Mouse (Mus musculus) left cerebral cortex, postnatal 25 days (tissue): ENCODE data around the gene Lman1l. TPM values are rescaled to one million over a fixed set of nuclear protein-coding genes. Genes with fewer than 3 reads are reported as not detected.
A peak's percentile ranks its signal among the peaks of the same experiment; 100 is the strongest.

Experiments
- DNase-seq, 2 experiments: peaks; one replicate each; pipeline ENCODE4 v3.0.0; 2022; ENCODE audit warnings: low spot score in 2 of 2, mixed read lengths in 1 of 2
- intact Hi-C: fragments of 180-260 bp; cut with DNase I; formaldehyde crosslinking; loops from one replicate; pipeline ENCODE4 v1.15.1; 2025
- total RNA-seq, 2 experiments: library from RNA; stranded (reverse); gene quantifications; 2 replicates each; pipeline ENCODE4 v1.2.3; 2021

Lman1l gene
- total RNA-seq, 2 experiments from 2014 or later, result not detected

GRCm38 (mm10) chr9:57647286-57648108 is 26.9 kb upstream of the Lman1l start:
- intact Hi-C loops, result no loop called here
- DNase-seq, result no peak

- DNase-seq, result no peak
- intact Hi-C loops, result no loop called here
Observed at GRCm38 (mm10) chr9:57646551-57647103, 26.1 kb upstream of the Lman1l start.

DNA sequence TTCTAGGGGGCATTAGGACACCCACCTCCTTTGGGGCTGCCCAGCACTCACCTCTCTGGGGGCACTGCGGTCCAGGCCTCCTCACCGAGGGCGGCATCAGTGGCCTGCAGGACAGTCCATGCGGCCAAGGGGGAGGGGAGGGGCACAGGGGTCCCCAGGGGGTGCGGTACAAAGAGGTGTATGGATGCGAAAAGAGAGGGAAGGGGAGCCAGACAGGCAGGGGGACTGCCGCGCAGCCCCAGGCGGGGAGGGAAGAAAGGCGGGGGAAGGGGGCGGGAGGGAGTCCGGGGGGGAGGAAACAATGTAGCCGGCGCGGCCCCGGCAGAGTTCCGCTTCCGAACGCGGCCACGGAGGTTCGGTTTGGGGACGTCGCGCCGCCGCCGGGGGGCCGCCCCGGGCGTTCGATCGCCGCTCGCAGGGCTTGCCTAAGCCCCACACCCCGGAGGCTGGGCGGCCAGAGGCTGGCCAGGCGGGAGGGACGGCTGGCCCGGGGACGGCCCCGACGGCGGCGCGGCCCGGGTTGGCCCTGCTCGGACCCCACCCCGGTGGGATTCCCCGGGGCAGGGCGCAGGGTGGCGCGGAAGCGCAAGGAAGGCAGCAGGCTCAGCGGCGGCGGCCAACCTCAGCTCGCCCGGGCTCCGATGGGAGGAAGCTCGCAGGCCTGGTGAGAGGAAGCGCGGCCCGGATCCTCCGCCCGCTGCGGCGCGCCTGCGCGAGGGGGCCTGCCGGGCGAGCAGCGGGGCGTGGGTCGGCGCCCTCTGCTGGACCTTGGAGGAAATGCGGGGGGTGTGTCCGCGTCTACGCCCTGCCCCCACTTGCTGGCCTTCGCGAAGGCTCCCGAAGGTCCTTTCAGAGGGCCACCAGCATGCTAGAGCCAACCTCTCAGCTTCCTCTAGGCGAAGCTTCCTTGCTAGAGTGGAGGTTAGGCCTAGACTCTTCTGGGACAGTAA is 24.6 kb upstream of the Lman1l start:
- DNase-seq, result peak; percentile 91 to 92
- intact Hi-C loops, result loop anchor here (2.0 kb wide), 1 partner anchor 16 kb away; no protein-coding TSS in a partner anchor

GRCm38 (mm10) chr9:57644442-57644943 is 23.9 kb upstream of the Lman1l start:
- DNase-seq, result no peak
- intact Hi-C loops, result loop anchor here (2.0 kb wide), 1 partner anchor 16 kb away; no protein-coding TSS in a partner anchor

DNA sequence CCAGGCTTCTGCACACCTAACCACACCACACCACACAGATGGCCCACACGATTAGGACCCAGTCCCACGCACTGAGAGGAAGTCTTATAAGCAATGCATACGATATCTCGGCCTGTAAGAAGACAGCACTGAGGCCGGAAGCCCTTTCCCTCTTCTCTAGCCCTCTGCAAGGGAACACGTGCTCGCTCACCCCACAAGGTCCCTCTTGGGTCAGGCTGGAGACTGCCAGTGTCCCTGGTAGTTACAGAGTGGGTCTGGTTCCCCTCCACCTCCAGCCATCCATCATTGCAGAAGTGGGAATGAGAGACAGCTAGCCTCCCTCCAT is 23.2 kb upstream of the Lman1l start:
- no peak for DNase-seq
- intact Hi-C loops, result loop anchor here (2.0 kb wide), 1 partner anchor 15 kb away; no protein-coding TSS in a partner anchor

GRCm38 (mm10) chr9:57643169-57643855 is 22.7 kb upstream of the Lman1l start:
- no peak for DNase-seq
- intact Hi-C loops, result no loop called here

GRCm38 (mm10) chr9:57641775-57642550 is 21.4 kb upstream of the Lman1l start:
- DNase-seq, result peak in 1 of 2 experiments; percentile 58
- intact Hi-C loops, result no loop called here

- no peak for DNase-seq
- intact Hi-C loops, result no loop called here
Observed at GRCm38 (mm10) chr9:57641022-57641421, 20.4 kb upstream of the Lman1l start.

DNA sequence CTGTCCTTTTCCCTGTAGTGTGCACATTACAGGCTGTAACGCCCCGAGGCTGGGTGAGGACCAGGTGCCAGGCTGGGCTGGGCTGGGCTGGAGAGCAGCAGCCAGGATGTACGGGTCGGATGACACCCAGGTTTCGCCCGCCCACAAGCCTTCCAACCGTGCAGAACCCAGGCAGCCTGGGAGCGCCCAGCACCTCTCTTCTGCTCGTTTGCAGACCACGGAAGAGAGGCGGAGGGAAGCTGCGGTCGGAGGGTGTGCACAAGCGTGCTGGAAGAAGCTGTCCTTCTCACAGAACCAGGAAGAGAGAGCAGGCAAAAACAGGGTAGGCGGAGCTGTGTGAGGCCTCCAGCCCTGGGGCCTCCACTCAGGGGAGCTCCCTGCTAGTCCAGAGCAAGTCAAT is 19.8 kb upstream of the Lman1l start:
- intact Hi-C loops, result no loop called here
- DNase-seq, result peak; percentile 45 to 47

GRCm38 (mm10) chr9:57639661-57640328 is 19.2 kb upstream of the Lman1l start:
- DNase-seq, result no peak
- intact Hi-C loops, result no loop called here

- intact Hi-C loops, result no loop called here
- no peak for DNase-seq
Observed at GRCm38 (mm10) chr9:57638651-57639459, 18.3 kb upstream of the Lman1l start.

GRCm38 (mm10) chr9:57637741-57638322 is 17.3 kb upstream of the Lman1l start:
- intact Hi-C loops, result no loop called here
- DNase-seq, result peak; percentile 46 to 47

- DNase-seq, result no peak
- intact Hi-C loops, result no loop called here
Observed at GRCm38 (mm10) chr9:57637272-57637671, 16.7 kb upstream of the Lman1l start.

DNA sequence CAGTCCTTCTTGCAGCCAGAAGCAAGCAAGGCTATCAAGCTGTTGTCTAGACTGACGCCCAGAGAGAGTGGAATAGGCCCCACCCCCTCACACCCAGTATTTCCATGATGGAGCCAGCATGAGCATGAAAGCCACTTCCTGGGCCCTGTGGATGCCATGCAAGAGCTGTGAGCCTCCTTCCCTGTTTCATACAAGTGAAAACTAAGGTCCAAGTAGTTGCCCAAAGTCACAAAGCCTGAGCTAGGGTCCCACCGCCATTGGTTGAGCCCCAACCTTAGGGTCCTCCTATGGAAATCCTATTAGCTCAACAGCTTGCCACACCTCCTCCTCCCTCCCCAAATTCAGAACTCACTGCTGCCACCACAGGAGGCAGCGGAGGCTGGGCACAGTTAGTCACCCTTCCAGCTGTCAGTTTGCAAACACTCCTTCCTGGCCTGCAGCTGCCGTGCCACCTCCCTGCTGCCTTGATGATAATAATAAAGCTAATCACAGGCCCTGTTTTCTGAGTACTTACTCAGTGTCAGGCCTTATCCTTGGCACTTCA is 13.0 kb upstream of the Lman1l start:
- intact Hi-C loops, result no loop called here
- DNase-seq, result peak; percentile 43 to 69

GRCm38 (mm10) chr9:57629118-57629874 is 8.7 kb upstream of the Lman1l start:
- peak; percentile 71 for DNase-seq
- intact Hi-C loops, result loop anchor here (1.0 to 2.0 kb wide), 2 partner anchors 16 to 26 kb away; no protein-coding TSS in a partner anchor

DNA sequence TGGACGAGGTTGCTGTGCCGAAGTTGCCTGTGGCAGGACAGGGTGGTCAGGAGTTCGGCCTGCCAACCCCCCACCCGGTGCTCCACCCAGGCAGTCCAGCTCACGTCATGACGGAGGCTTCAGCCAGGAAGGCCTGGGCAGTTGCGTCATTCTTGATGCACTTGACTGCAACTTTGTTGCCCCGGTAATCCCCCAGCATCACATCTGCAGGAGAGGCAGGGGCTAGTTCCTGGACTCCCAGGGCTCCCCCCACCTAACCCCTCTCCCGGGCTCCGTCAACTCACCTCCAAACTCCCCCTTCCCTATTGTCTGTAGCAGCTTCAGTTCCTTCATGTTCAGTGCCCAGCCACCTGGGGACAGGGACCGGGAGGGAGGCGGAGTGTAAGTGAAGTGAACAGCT is 8.1 kb upstream of the Lman1l start:
- no peak for DNase-seq
- intact Hi-C loops, result loop anchor here (1.0 to 2.0 kb wide), 2 partner anchors 16 to 27 kb away; no protein-coding TSS in a partner anchor
